ENCODE assay signal across 22 mouse cellular contexts in the genomic region with DNA sequence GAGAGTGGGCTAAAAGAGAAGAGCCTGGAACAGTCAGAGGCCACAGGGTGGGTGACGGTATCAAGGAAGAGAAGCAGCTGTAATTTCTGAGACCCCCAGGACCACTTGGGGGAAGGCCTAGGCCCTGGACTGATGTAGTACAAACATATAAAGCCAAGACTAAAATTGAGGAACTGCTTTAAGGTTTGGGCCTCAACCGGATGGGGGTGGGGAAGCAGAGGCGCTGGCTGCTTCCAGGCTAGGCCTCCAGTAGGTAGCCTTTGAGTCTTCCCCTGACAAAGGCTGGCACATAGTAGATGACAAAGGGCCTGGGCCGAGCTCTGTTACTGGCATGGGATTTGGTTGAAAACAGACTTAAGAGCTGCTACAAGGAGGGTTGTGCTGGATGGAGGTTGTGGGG. TPM values are rescaled to one million over a fixed set of nuclear protein-coding genes. Genes with fewer than 3 reads are reported as not detected.
DNase-seq lines count a peak whose midpoint lies in the region; ATAC-seq lines count a peak whose summit lies in the region.
"Had no signal": no experiment of that assay in that cellular context is flagged by ENCODE, and none has a peak within 500 bp of the region (broad histone marks: within the 10 kb centered on the region; RNA-seq: fewer than 3 reads in every experiment).

No protein-coding gene starts in this region.

- ATAC-seq in CD4-positive, CD25-positive, alpha-beta regulatory T cell, adult 4 months, result no peak
- peak; percentile 58 to 60 for ATAC-seq in hematopoietic stem cell, adult 5-6 weeks (replicated peaks in 1 of 2; ENCODE audit: insufficient read depth in 1 of 2, low FRiP score in 2 of 2, low TSS enrichment in 1 of 2, low read depth in 1 of 2, poor library complexity in 2 of 2, severe bottlenecking in 2 of 2)
- ATAC-seq: forebrain, embryonic 15.5 days; midbrain, embryonic 13.5 days had no signal

- DNase-seq in CD4-positive, CD25-positive, alpha-beta regulatory T cell, adult 2 months (ENCODE audit: low read depth, low spot score), result peak; percentile 19
- DNase-seq in B cell, adult 2 months, result peak; percentile 71 to 77
- DNase-seq in spleen, postnatal 36 days (ENCODE audit: low spot score in 2 of 2), result peak; percentile 66 to 67
- no peak for DNase-seq in adrenal gland, postnatal 14 days
- DNase-seq in layer of hippocampus, adult 11-12 months (ENCODE audit: low spot score), result no peak
- DNase-seq in layer of hippocampus, postnatal 14 days (ENCODE audit: low spot score in 2 of 2), result no peak
- DNase-seq: adrenal gland, postnatal 25 days; cerebellum, postnatal 25 days; gastrocnemius, postnatal 10 days; heart, postnatal 10 days; kidney, adult 18-20 months; kidney, postnatal 25 days; layer of hippocampus, postnatal 36 days; left cerebral cortex, postnatal 4 days had no signal

RNA-seq across cellular contexts. Expression of a gene that starts 0.6 kb away (rescaled TPM):
- polyA plus RNA-seq in CD4-positive, CD25-positive, alpha-beta regulatory T cell, adult 4 months (2017; shearing (Covaris generic)), result 100 to 1,000 TPM; 150 to 159 TPM
- total RNA-seq in hematopoietic stem cell, adult 5-6 weeks (2017), result 120 and 122 TPM in 2 replicates
- 17.6 and 22.6 TPM in 2 replicates for total RNA-seq in adrenal gland, postnatal 14 days (2021)
- total RNA-seq in layer of hippocampus, postnatal 14 days (2021), result 10 to 100 TPM; 48.8 to 49.9 TPM

RNA-seq across cellular contexts. Expression of a gene that starts 57.6 kb away (rescaled TPM):
- polyA plus RNA-seq in CD4-positive, CD25-positive, alpha-beta regulatory T cell, adult 4 months (2017; shearing (Covaris generic)), result not detected
- total RNA-seq in hematopoietic stem cell, adult 5-6 weeks (2017), result not detected in 2 replicates
- 0.37 and 0.71 TPM in 2 replicates for total RNA-seq in adrenal gland, postnatal 14 days (2021)
- total RNA-seq in layer of hippocampus, postnatal 14 days (2021), result not detected
- total RNA-seq: adrenal gland, postnatal 25 days; ES-E14; gastrocnemius, postnatal 10 days; heart, postnatal 10 days; layer of hippocampus, postnatal 36 days; left cerebral cortex, postnatal 4 days had no signal
- polyA plus RNA-seq: embryonic facial prominence, embryonic 10.5 days; erythroblast, embryonic 14.5 days; forebrain, embryonic 15.5 days; hindbrain, embryonic 15.5 days; midbrain, embryonic 13.5 days had no signal

Comparison
In these comparisons a context has a peak if more than half of its experiments do, and no peak if none do; other contexts are left out.
1. DNase-seq: peak in CD4-positive, CD25-positive, alpha-beta regulatory T cell, adult 2 months (single experiment), B cell, adult 2 months (2 of 2) and spleen, postnatal 36 days (2 of 2); none in adrenal gland, postnatal 14 days (single experiment), layer of hippocampus, adult 11-12 months (single experiment) and layer of hippocampus, postnatal 14 days (0 of 2).